Mouse (Mus musculus) heart, postnatal 10 days (tissue): ENCODE measurements around the gene Galnt9. TPM values are rescaled to one million over a fixed set of nuclear protein-coding genes. Genes with fewer than 3 reads are reported as not detected.

Experiments
- microRNA-seq, 2 experiments: library from miRNA; unstranded; fragments of <30 nt; microRNA quantifications; one replicate each; pipeline ENCODE4 v1.2.0; 2022
- total RNA-seq, 2 experiments: library from RNA; stranded (reverse); gene quantifications; 2 replicates each; pipeline ENCODE4 v1.2.3; 2021

The Galnt9 gene
- total RNA-seq, 2 experiments from 2014 or later, result not detected

Small RNA genes within 50 kb of the gene (microRNA-seq; reads per million reads assigned to microRNA genes)
- 0.71 to 1.0 reads per million in 2 experiments for gene Mir7026

Other genes starting within 250 kb of the Galnt9 start
- not detected for gene P2rx2, start 201.1 kb upstream of the Galnt9 start, total RNA-seq
- not detected for gene Lrcol1, start 199.6 kb upstream of the Galnt9 start, total RNA-seq
- 10 to 100 TPM; 51.1 to 55.1 TPM for gene Fbrsl1, start 95.9 kb upstream of the Galnt9 start, total RNA-seq
- 10 to 100 TPM; 14.4 to 16.5 TPM for gene Noc4l, start 109.1 kb downstream of the Galnt9 start, total RNA-seq
- 10 to 100 TPM; 10.5 to 12.2 TPM for gene Ddx51, start 109.1 kb downstream of the Galnt9 start, total RNA-seq
- 10 to 100 TPM; 53.3 to 58.7 TPM for gene Ep400, start 226.4 kb downstream of the Galnt9 start, total RNA-seq
- gene Pus1, start 236.3 kb downstream of the Galnt9 start, total RNA-seq, result 10 to 100 TPM; 19.3 to 23.8 TPM